In genomic region chr11:69996161-69997061, GRCm38 (mm10) we compare ENCODE assay signal across 8 mouse cellular contexts. TPM values are rescaled to one million over a fixed set of nuclear protein-coding genes. Genes with fewer than 3 reads are reported as not detected.
DNase-seq lines count a peak whose midpoint lies in the region; ATAC-seq and TF ChIP-seq lines count a peak whose summit lies in the region.

No protein-coding gene starts in this region.

- TF ChIP-seq POLR2A in embryonic fibroblast, embryonic 13.5 days (IDR thresholded peaks at IDR 0.05; ENCODE audit: low read depth, low read length): peak; percentile 25; the same call in 1 of the 2 replicates

- peak overlapping the region; percentile 96 for H3K27ac ChIP-seq in embryonic fibroblast, embryonic 13.5 days (ENCODE audit: insufficient read depth, low read length)
- peak overlapping the region; percentile 85 for H3K27ac ChIP-seq in neural tube, embryonic 12.5 days

- no peaks in the 10 kb centered on the region for H3K9me3 ChIP-seq in E14TG2a.4 (ENCODE audit: low read length)
- no peaks in the 10 kb centered on the region for H3K9me3 ChIP-seq in neural tube, embryonic 12.5 days

- no peak for TF ChIP-seq CTCF in E14TG2a.4 (conservative IDR thresholded peaks at IDR 0.05; ENCODE audit: low read length)
- no peak for TF ChIP-seq CTCF in embryonic fibroblast, embryonic 13.5 days (IDR thresholded peaks at IDR 0.05; ENCODE audit: borderline replicate concordance, insufficient read depth, low read length)

- H3K4me1 ChIP-seq in E14TG2a.4 (replicated peaks; ENCODE audit: low read depth, low read length): peaks cover 58% of the 10 kb centered on the region
- 0 out of 2 replicates have a peak, but pooled peaks cover 3% of the 10 kb centered on the region for H3K4me1 ChIP-seq in embryonic fibroblast, embryonic 13.5 days (ENCODE audit: control insufficient read depth, insufficient read depth, low read length)
- peaks cover 33% of the 10 kb centered on the region for H3K4me1 ChIP-seq in neural tube, embryonic 12.5 days

- DNase-seq in adrenal gland, adult 18-20 months (ENCODE audit: low spot score in 2 of 2): peak; percentile 58 to 64
- DNase-seq in adrenal gland, adult 2 months: no peak
- DNase-seq in heart, postnatal 4 days: peak; percentile 61
- DNase-seq in liver: peak; percentile 72
- no peak for DNase-seq in frontal cortex, postnatal 36 days (ENCODE audit: low spot score in 2 of 2)

- no peaks in the 10 kb centered on the region for H3K27me3 ChIP-seq in E14TG2a.4 (ENCODE audit: insufficient read depth, low read length)
- no peaks in the 10 kb centered on the region for H3K27me3 ChIP-seq in neural tube, embryonic 12.5 days (replicated peaks)

- peaks cover 52% of the 10 kb centered on the region for H3K36me3 ChIP-seq in E14TG2a.4 (ENCODE audit: insufficient read depth, low read length)
- H3K36me3 ChIP-seq in neural tube, embryonic 12.5 days: peaks cover 38% of the 10 kb centered on the region

- WGBS in neural tube, embryonic 12.5 days: 1% methylated on average over 64 of the region's 66 CpGs

- peak; percentile 2; the same call in 1 of the 2 replicates for ATAC-seq in neural tube, embryonic 12.5 days (ENCODE audit: low FRiP score, low read depth)

- peak overlapping the region; percentile 96 for H3K9ac ChIP-seq in neural tube, embryonic 12.5 days

- peak overlapping the region; percentile 100 for H3K4me3 ChIP-seq in E14TG2a.4 (replicated peaks; ENCODE audit: low read length)
- peak overlapping the region; percentile 79 for H3K4me3 ChIP-seq in embryonic fibroblast, embryonic 13.5 days (ENCODE audit: insufficient read depth, low read length)
- peak overlapping the region; percentile 94 for H3K4me3 ChIP-seq in neural tube, embryonic 12.5 days

- peak overlapping the region; percentile 68 for H3K4me2 ChIP-seq in neural tube, embryonic 12.5 days (replicated peaks)

RNA-seq across cellular contexts. Expression of gene Phf23, which starts 0.8 kb away (rescaled TPM):
- total RNA-seq in adrenal gland, adult 18-20 months (2021): 10 to 100 TPM; 51.5 to 57.5 TPM
- total RNA-seq in adrenal gland, adult 2 months (2021): 10 to 100 TPM; 52.2 to 57.6 TPM
- 9.7 and 19.0 TPM in 2 replicates for polyA plus RNA-seq in adrenal gland, adult 2 months (2012; rRNA removed)
- 78.6 and 89.1 TPM in 2 replicates for polyA plus RNA-seq in embryonic fibroblast, embryonic 13.5 days (2011; ENCODE audit: insufficient read length, low read depth, missing spikeins)
- total RNA-seq in heart, postnatal 4 days (2021): 10 to 100 TPM; 25.0 to 30.3 TPM
- polyA plus RNA-seq in neural tube, embryonic 12.5 days (2016; fragmentation: Nextera tagmentation; extraction: Ambion mirVana): 89.4 and 92.5 TPM in 2 replicates

RNA-seq across cellular contexts. Expression of gene Dvl2, which starts 4.0 kb away (rescaled TPM):
- total RNA-seq in adrenal gland, adult 18-20 months (2021): 10 to 100 TPM; 13.8 to 14.9 TPM
- total RNA-seq in adrenal gland, adult 2 months (2021): 10 to 100 TPM; 11.2 to 12.2 TPM
- 20.2 and 22.2 TPM in 2 replicates for polyA plus RNA-seq in adrenal gland, adult 2 months (2012; rRNA removed)
- 27.7 and 32.1 TPM in 2 replicates for polyA plus RNA-seq in embryonic fibroblast, embryonic 13.5 days (2011; ENCODE audit: insufficient read length, low read depth, missing spikeins)
- 10 to 100 TPM; 13.1 to 14.0 TPM for total RNA-seq in heart, postnatal 4 days (2021)
- 39.0 and 40.7 TPM in 2 replicates for polyA plus RNA-seq in neural tube, embryonic 12.5 days (2016; fragmentation: Nextera tagmentation; extraction: Ambion mirVana)

RNA-seq across cellular contexts. Expression of gene Gabarap, which starts 5.5 kb away (rescaled TPM):
- 100 to 1,000 TPM; 436 to 473 TPM for total RNA-seq in adrenal gland, adult 18-20 months (2021)
- 100 to 1,000 TPM; 487 to 580 TPM for total RNA-seq in adrenal gland, adult 2 months (2021)
- polyA plus RNA-seq in adrenal gland, adult 2 months (2012; rRNA removed): 226 and 315 TPM in 2 replicates
- 639 and 646 TPM in 2 replicates for polyA plus RNA-seq in embryonic fibroblast, embryonic 13.5 days (2011; ENCODE audit: insufficient read length, low read depth, missing spikeins)
- total RNA-seq in heart, postnatal 4 days (2021): 100 to 1,000 TPM; 271 TPM
- polyA plus RNA-seq in neural tube, embryonic 12.5 days (2016; fragmentation: Nextera tagmentation; extraction: Ambion mirVana): 577 and 592 TPM in 2 replicates

RNA-seq across cellular contexts. Expression of gene Elp5, which starts 14.1 kb away (rescaled TPM):
- total RNA-seq in adrenal gland, adult 18-20 months (2021): 10 to 100 TPM; 62.7 to 81.3 TPM
- total RNA-seq in adrenal gland, adult 2 months (2021): 10 to 100 TPM; 61.9 to 91.9 TPM
- polyA plus RNA-seq in adrenal gland, adult 2 months (2012; rRNA removed): 45.0 and 45.6 TPM in 2 replicates
- polyA plus RNA-seq in embryonic fibroblast, embryonic 13.5 days (2011; ENCODE audit: insufficient read length, low read depth, missing spikeins): 68.8 and 86.1 TPM in 2 replicates
- total RNA-seq in heart, postnatal 4 days (2021): 10 to 100 TPM; 63.1 to 64.6 TPM
- polyA plus RNA-seq in neural tube, embryonic 12.5 days (2016; fragmentation: Nextera tagmentation; extraction: Ambion mirVana): 129 and 131 TPM in 2 replicates

RNA-seq across cellular contexts. Expression of gene Ctdnep1, which starts 15.5 kb away (rescaled TPM):
- 100 to 1,000 TPM; 114 to 123 TPM for total RNA-seq in adrenal gland, adult 18-20 months (2021)
- total RNA-seq in adrenal gland, adult 2 months (2021): 100 to 1,000 TPM; 130 to 136 TPM
- polyA plus RNA-seq in adrenal gland, adult 2 months (2012; rRNA removed): 106 and 117 TPM in 2 replicates
- polyA plus RNA-seq in embryonic fibroblast, embryonic 13.5 days (2011; ENCODE audit: insufficient read length, low read depth, missing spikeins): 140 and 171 TPM in 2 replicates
- total RNA-seq in heart, postnatal 4 days (2021): 100 to 1,000 TPM; 132 to 144 TPM
- polyA plus RNA-seq in neural tube, embryonic 12.5 days (2016; fragmentation: Nextera tagmentation; extraction: Ambion mirVana): 23.0 and 24.3 TPM in 2 replicates

Comparison
In these comparisons a context has a peak if more than half of its experiments do, and no peak if none do; other contexts are left out.
1. DNase-seq: peak in adrenal gland, adult 18-20 months (2 of 2), heart, postnatal 4 days (single experiment) and liver (single experiment); none in adrenal gland, adult 2 months (single experiment) and frontal cortex, postnatal 36 days (0 of 2).
2. Peak in every context shown above with its lines, with median percentiles within 50 percentile points of each other: H3K4me3 ChIP-seq.